Mouse (Mus musculus) CD4-positive, CD25-positive, alpha-beta regulatory T cell, adult 2 months (primary cell): ENCODE data around the gene Pigyl.

ENCODE experiments used
- DNase-seq: peaks from one replicate; pipeline ENCODE4 v3.0.0-alpha.2; 2012; ENCODE audit warnings: low read depth, low spot score

The Pigyl gene

GRCm38 (mm10) chr9:22196412-22196811, 39.8 kb downstream of the Pigyl start:
- no peak for DNase-seq
